Mouse (Mus musculus): ENCODE data around the gene Rps19bp1. TPM values are rescaled to one million over a fixed set of nuclear protein-coding genes. Genes with fewer than 3 reads are reported as not detected.

Gene Rps19bp1
- total RNA-seq (2021) = 10 to 100 TPM; 32.0 to 33.0 TPM
- long read RNA-seq, experiment 1, transcript Rps19bp1-201 (4 exons, 838 nt) = major isoform, 27 of 31 reads
- long read RNA-seq, experiment 1, partial matches to known transcripts = 2 of 31 reads
- long read RNA-seq, experiment 1, other reads (novel, unspliced or antisense) = 1 of 31 reads
- long read RNA-seq, experiment 2, transcript Rps19bp1-201 (4 exons, 838 nt) = major isoform, 66 of 79 reads
- long read RNA-seq, experiment 2, partial matches to known transcripts = 2 of 79 reads
- long read RNA-seq, experiment 2, other reads (novel, unspliced or antisense) = 7 of 79 reads

GRCm38 (mm10) chr15:80263610-80264575 is at the start of gene Rps19bp1:
Gene Rps19bp1 (minus strand): TSS chr15:80264315.
- DNase-seq (ENCODE audit: low spot score in 2 of 2) = peak; percentile 82 to 89

DNA sequence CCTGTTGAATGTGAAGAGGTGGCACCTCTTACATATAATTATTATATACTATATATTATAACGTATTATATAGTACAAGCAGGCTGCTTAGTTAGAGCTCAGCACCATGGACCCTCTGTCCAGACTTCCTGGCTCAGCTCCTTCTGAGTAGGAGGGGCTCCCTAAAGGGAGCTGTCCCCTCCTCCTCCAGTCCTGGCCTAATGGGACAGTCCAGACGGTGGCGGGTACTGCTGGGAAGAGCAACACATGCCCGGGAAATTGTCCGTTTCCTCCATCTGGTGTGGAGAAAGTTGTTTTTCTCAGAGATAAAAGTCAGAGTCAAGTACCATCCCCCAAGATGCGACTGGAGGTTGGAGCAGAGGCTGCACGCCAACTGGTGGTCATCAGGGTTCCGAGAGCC is 42.0 kb upstream of the Rps19bp1 start:
- no peak for DNase-seq (ENCODE audit: low spot score in 2 of 2)

DNA sequence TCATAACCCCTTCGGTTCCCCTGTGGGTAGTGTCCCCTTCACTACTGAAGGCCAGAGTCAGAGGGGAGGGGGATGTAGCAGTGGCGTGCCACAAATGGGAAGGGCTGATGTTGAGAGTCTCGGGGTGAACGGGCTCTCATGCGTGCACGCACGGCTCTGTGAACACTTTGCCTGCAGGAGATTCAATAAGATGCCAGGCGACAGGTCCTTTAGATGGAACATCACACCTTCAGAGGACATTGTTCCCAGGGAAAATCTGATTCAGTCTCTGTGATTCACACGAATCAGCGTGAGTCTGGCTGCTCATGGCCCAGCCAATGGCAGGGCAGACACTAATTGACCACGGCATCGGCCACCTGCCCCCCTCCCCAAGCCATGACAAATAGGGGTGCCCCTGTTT is 40.1 kb upstream of the Rps19bp1 start:
- no peak for DNase-seq (ENCODE audit: low spot score in 2 of 2)

DNA sequence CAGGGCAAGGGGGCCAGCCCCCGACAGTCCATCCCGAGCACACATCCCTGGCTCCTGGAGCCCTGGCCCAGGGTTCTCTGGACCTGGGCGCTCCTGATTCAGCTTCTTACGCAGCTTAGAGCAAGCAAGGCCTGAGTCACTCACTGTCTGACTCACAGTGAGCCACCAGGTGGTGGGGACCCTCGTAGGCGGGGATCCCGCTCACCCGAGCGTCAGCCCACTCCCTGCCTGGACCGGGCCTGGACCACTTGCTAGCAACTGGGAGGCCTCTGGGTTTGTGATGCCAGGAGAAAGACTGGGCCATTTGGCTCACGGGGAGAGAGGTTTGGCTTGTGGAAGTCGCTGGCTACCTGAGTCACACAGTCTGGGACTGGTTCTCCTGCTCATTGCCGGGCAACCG is 39.7 kb upstream of the Rps19bp1 start:
- no peak for DNase-seq (ENCODE audit: low spot score in 2 of 2)

- DNase-seq (ENCODE audit: low spot score in 2 of 2) = no peak
These were observed 33.0 kb upstream of the Rps19bp1 start for GRCm38 (mm10) chr15:80297146-80297545.

DNA sequence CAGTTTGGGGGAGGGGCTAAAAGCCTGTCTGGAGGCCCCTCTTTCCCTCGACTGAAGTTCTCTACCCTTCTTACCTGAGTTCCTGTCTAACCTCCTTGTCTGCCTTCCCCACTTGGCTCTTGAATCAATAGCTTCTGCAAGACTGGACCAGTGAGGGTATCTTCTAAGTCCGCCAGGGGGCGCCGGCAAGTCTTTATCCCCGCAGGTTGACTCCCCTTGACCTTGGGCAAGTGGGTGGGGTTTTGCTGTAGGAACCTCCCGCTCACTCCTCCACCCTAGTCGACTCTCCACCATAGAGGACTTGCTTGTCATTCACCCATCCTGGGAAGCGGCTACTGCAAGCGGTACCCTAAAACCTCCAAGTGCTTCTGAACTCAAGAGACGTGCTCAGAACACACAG is 25.3 kb upstream of the Rps19bp1 start:
- peak in 1 of 2 experiments; percentile 54 for DNase-seq (ENCODE audit: low spot score in 2 of 2)

- DNase-seq (ENCODE audit: low spot score in 2 of 2) = no peak
These were observed 23.9 kb upstream of the Rps19bp1 start for GRCm38 (mm10) chr15:80288036-80288435.

GRCm38 (mm10) chr15:80286851-80287415 is 22.8 kb upstream of the Rps19bp1 start, which contains the start of gene Cacna1i:
Gene Cacna1i (plus strand): TSS chr15:80287238.
- peak; percentile 51 to 66 for DNase-seq (ENCODE audit: low spot score in 2 of 2)

- no peak for DNase-seq (ENCODE audit: low spot score in 2 of 2)
These were observed 16.5 kb upstream of the Rps19bp1 start for GRCm38 (mm10) chr15:80280646-80281045.

- no peak for DNase-seq (ENCODE audit: low spot score in 2 of 2)
These were observed 14.9 kb upstream of the Rps19bp1 start for GRCm38 (mm10) chr15:80279053-80279452.

GRCm38 (mm10) chr15:80278121-80278759 is 14.1 kb upstream of the Rps19bp1 start:
- DNase-seq (ENCODE audit: low spot score in 2 of 2) = peak in 1 of 2 experiments; percentile 8

- DNase-seq (ENCODE audit: low spot score in 2 of 2) = peak in 1 of 2 experiments; percentile 12
These were observed 13.5 kb upstream of the Rps19bp1 start for GRCm38 (mm10) chr15:80277625-80278024.

DNA sequence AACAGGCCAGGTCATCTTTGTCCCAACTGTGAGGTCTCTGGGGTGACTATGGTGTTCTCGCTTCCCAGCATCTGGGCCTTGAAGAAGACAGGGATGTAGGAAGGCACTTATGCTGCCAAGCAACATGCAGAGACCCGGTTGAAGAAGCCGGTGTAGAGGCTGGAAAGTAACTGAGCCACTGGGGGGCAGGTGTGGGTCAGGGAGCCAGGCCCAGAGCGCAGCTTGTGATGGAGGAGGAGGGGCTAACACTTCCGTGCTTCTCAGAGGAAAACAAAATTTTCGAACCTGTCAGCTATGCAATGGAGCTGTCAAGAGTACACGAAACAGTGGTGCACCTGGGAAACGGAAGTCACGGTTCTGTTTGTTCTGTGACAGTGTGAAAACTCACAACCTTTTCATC is 13.0 kb upstream of the Rps19bp1 start:
- DNase-seq (ENCODE audit: low spot score in 2 of 2) = no peak

DNA sequence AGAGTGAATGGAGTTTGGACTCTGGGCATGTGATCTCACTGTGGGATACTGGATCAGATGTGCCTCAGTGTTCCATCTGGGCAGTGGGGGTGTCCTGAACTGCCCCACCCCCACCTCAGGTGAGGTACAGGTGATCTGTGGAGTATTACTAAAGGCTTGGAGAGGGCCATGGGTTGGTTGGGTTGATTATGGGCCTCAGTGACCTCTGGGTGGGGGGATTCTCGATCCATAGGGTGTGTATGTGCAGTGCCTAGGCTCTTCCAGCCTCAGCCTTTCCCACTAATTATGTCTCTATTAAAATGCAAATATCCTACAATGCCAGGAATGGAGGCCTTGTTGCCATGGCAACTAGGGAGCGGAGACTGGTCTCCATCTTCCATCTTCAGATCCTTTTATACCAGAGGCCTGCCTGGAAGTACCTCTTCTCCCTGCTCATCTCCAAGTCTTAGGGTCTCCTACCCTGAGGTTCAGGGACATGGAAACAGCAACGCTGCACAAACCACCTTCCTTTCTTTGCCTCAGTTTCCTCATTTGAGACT is 7.8 kb upstream of the Rps19bp1 start:
- DNase-seq (ENCODE audit: low spot score in 2 of 2) = no peak

DNA sequence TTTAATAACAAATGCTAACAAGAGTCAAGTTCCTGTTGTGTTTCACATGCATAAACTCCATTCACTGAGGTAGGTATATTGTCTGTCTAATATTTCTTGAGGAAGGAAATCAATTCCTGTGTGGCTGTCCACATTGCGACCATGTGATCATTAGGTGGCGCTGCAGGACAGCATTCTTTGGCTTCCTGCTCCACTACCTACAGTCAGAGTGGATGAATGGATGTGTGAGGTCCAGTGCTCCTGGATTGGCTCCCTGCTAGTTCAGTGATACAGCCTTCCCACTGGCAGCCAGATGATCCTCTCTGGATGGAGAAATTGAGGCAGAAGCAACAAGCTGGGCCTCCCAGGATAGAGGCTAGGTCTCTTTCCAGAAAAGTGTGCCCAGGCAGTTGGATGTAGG is 2.2 kb upstream of the Rps19bp1 start:
- peak; percentile 78 to 89 for DNase-seq (ENCODE audit: low spot score in 2 of 2)

DNA sequence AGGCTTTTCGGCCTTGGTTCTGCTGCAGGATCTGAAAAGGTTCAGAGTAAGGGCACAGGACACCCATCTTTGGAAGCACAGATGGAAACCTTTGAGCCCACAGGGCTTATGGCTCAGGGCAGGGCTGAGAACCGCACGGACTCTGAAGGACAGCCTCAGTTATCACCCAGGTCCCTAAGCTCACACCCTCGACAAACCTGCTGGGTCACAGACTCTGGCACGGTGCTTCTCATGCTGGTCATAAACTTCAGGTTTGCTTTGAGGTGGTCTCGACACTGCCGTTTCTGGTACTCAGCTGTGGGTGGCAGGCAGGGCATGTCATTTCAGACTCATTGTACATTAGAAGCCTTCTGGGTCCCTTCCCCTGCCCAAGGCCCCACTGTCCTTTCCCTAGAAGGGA is 3.0 kb downstream of the Rps19bp1 start:
- DNase-seq (ENCODE audit: low spot score in 2 of 2) = no peak

DNA sequence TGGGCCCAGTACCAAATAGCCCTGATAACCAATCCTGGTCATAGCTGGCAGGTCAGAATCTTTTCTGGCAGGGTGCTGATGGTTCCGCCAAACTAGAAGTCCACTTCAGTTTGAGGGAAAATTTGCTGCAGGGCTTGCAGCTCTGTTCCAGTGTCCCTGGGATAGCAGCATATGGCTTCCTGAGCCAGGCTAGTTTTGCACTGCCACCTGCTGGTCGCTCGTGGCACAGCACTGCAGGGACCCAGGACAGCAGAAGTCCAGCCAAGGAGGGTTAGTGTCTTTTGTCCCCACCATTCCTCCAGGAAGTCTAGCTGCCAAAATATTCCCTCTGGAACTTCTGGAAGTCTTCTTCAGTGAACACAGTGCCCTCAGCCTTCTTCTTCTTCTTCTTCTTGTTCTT is 3.4 kb downstream of the Rps19bp1 start:
- peak; percentile 81 to 85 for DNase-seq (ENCODE audit: low spot score in 2 of 2)

GRCm38 (mm10) chr15:80259406-80260045 is 4.6 kb downstream of the Rps19bp1 start:
- no peak for DNase-seq (ENCODE audit: low spot score in 2 of 2)

DNA sequence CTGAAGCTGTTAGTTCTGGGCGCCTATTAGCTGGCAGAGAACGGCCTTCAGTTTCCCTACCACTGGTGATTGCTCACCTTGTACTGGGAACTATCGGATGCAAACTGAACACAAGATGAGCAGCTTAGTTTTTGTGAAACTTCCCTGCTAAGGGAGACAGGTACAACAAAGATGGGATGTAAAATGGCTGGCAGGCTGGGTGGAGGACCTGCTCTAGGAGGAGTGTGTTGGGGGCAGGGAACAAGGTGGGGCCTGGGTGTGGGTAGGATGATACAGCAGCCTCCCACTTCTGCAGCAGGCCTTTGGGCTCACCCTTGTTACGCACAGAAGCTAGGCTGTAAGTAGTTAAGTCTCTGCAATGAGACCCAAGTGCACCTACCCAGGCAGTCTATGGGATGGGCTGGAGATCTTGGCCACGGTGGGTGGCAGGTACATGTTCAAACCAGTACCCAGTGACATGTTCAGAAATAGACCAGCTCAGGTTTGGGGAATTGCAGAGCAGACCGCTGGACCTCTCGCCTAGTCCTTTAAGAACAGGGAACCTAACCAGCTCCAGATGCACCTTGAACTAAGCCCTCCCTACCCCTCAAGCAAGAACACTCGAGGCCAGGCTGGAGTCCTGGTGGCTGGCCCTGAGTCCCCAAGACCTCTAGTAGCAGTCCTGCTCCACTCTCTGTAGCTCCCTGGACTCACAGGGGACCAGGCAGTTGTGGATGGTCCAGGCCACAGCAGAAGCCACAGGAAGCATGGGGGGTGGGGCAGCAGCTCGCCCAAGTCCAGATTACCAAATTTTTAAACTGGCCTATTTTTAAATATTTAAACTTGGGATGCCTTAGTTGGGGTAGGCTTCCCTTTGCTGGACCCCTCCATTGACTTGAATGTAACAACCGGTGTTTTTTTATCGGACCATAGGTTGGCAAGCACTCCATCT is 5.6 kb downstream of the Rps19bp1 start:
- DNase-seq (ENCODE audit: low spot score in 2 of 2) = no peak

Measured in layer of hippocampus, postnatal 14 days (tissue).